In the genomic region with DNA sequence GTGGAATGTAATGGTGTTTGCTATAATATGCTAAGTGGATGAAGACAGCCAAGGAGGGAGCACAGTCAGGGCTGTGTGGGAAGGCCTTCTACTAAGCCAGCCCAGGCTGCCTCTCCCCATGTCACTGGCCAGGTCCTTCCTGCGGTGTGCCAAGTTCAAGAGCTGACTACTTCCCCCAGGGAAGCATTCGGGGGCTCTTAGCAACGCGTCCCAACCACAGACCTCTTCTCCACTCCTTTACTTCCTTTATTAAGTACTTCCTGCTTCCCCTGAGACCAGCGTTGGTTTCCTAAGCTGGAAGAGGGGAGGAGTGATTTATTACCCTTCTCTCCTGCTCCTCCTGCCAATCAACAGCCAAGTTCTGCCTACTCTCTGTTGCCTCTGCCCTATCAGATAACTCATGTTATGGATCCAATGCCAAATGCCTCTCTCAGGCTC, we compare ENCODE assay signal across 14 mouse cellular contexts.
DNase-seq lines count a peak whose midpoint lies in the region; ATAC-seq and TF ChIP-seq lines count a peak whose summit lies in the region.
"Had no signal": no experiment of that assay in that cellular context is flagged by ENCODE, and none has a peak within 500 bp of the region (broad histone marks: within the 10 kb centered on the region; RNA-seq: fewer than 3 reads in every experiment).

No protein-coding gene starts in this region.

- no peak overlapping the region for H3K4me3 ChIP-seq in intestine, embryonic 15.5 days (replicated peaks)
- no peak overlapping the region for H3K4me3 ChIP-seq in intestine, embryonic 16.5 days (ENCODE audit: low read length)
- H3K4me3 ChIP-seq in lung, postnatal 0 days (ENCODE audit: low read depth, low read length): no peak overlapping the region
- H3K4me3 ChIP-seq: liver, embryonic 15.5 days had no signal

- 49% methylated on average over 5 of the region's 5 CpGs for WGBS in intestine, embryonic 15.5 days
- WGBS in intestine, embryonic 16.5 days: 38% methylated on average over 5 of the region's 5 CpGs
- 32% methylated on average over 5 of the region's 5 CpGs for WGBS in lung, postnatal 0 days

- H3K9me3 ChIP-seq in intestine, embryonic 15.5 days: no peaks in the 10 kb centered on the region
- no peaks in the 10 kb centered on the region for H3K9me3 ChIP-seq in intestine, embryonic 16.5 days (ENCODE audit: control insufficient read depth, low read length)
- H3K9me3 ChIP-seq in lung, postnatal 0 days (ENCODE audit: low read length): no peaks in the 10 kb centered on the region
- H3K9me3 ChIP-seq: liver, embryonic 15.5 days had no signal

- H3K36me3 ChIP-seq in intestine, embryonic 15.5 days: no peaks in the 10 kb centered on the region
- no peaks in the 10 kb centered on the region for H3K36me3 ChIP-seq in intestine, embryonic 16.5 days (ENCODE audit: control insufficient read depth, insufficient read depth, low read length)
- no peaks in the 10 kb centered on the region for H3K36me3 ChIP-seq in lung, postnatal 0 days (ENCODE audit: insufficient read depth, low read length)
- H3K36me3 ChIP-seq: liver, embryonic 15.5 days had no signal

- no peak overlapping the region for H3K4me2 ChIP-seq in intestine, embryonic 15.5 days (replicated peaks)
- H3K4me2 ChIP-seq in intestine, embryonic 16.5 days (ENCODE audit: low read depth, low read length): no peak overlapping the region
- H3K4me2 ChIP-seq in lung, postnatal 0 days (replicated peaks; ENCODE audit: low read depth, low read length): no peak overlapping the region
- H3K4me2 ChIP-seq: liver, embryonic 15.5 days had no signal

- no peak for TF ChIP-seq CTCF in lung, postnatal 0 days (IDR thresholded peaks at IDR 0.05)

- 0 out of 2 replicates have a peak, but pooled peaks have one; percentile 31 for ATAC-seq in intestine, embryonic 15.5 days
- no peak for ATAC-seq in intestine, embryonic 16.5 days
- peak; percentile 70 for ATAC-seq in lung, postnatal 0 days
- no peak for ATAC-seq in inflammation-experienced regulatory T-cells, adult 6 months

- H3K27me3 ChIP-seq in intestine, embryonic 15.5 days (replicated peaks): no peaks in the 10 kb centered on the region
- no peaks in the 10 kb centered on the region for H3K27me3 ChIP-seq in intestine, embryonic 16.5 days (replicated peaks; ENCODE audit: control insufficient read depth, insufficient read depth, low read length)
- H3K27me3 ChIP-seq in lung, postnatal 0 days (replicated peaks; ENCODE audit: insufficient read depth, low read length): no peaks in the 10 kb centered on the region
- H3K27me3 ChIP-seq: liver, embryonic 15.5 days had no signal

- no peak for TF ChIP-seq EP300 in lung, postnatal 0 days (IDR thresholded peaks at IDR 0.05)

- no peak overlapping the region for H3K27ac ChIP-seq in intestine, embryonic 15.5 days
- H3K27ac ChIP-seq in intestine, embryonic 16.5 days (ENCODE audit: low read length): no peak overlapping the region
- H3K27ac ChIP-seq in lung, postnatal 0 days (ENCODE audit: low read length): no peak overlapping the region
- H3K27ac ChIP-seq: liver, embryonic 15.5 days had no signal

- DNase-seq in 416B (ENCODE audit: low read depth) (peak; percentile 28), R1 (ENCODE audit: low read depth, low spot score) (peak; percentile 66)
- DNase-seq in lung, postnatal 0 days (ENCODE audit: low spot score): peak; percentile 78
- DNase-seq in adrenal gland, postnatal 10 days: no peak
- DNase-seq in spleen, postnatal 36 days (ENCODE audit: low spot score in 2 of 2): no peak
- DNase-seq: adrenal gland, adult 8-10 months; cerebellum, adult 11-12 months; gastrocnemius, postnatal 10 days; heart, postnatal 14 days; thymus, postnatal 14 days had no signal

- H3K4me1 ChIP-seq in intestine, embryonic 15.5 days (replicated peaks): peaks cover 3% of the 10 kb centered on the region; the same call in 1 of the 2 replicates
- H3K4me1 ChIP-seq in intestine, embryonic 16.5 days (ENCODE audit: control insufficient read depth, insufficient read depth, low read length): no peaks in the 10 kb centered on the region
- H3K4me1 ChIP-seq in lung, postnatal 0 days (ENCODE audit: insufficient read depth, low read depth, low read length): peaks cover 4% of the 10 kb centered on the region; the same call in 1 of the 2 replicates
- H3K4me1 ChIP-seq: liver, embryonic 15.5 days had no signal

- no peak overlapping the region for H3K9ac ChIP-seq in intestine, embryonic 15.5 days
- H3K9ac ChIP-seq in intestine, embryonic 16.5 days (ENCODE audit: low read depth, low read length): no peak overlapping the region
- no peak overlapping the region for H3K9ac ChIP-seq in lung, postnatal 0 days (replicated peaks; ENCODE audit: low read depth)
- H3K9ac ChIP-seq: liver, embryonic 15.5 days had no signal

Comparison
In these comparisons a context has a peak if more than half of its experiments do, and no peak if none do; other contexts are left out.
1. ATAC-seq: peak in intestine, embryonic 15.5 days (single experiment) and lung, postnatal 0 days (single experiment); none in intestine, embryonic 16.5 days (single experiment) and inflammation-experienced regulatory T-cells, adult 6 months (single experiment).
2. DNase-seq: peak in 416B (single experiment), R1 (single experiment) and lung, postnatal 0 days (single experiment); none in adrenal gland, postnatal 10 days (single experiment) and spleen, postnatal 36 days (0 of 2).